Mouse (Mus musculus): ENCODE measurements around the gene Fibcd1. TPM values are rescaled to one million over a fixed set of nuclear protein-coding genes. Genes with fewer than 3 reads are reported as not detected.

The Fibcd1 gene
- polyA plus RNA-seq, 1 experiment: 0.20 TPM

- H3K27ac ChIP-seq (ENCODE audit: insufficient read depth, low read length): no peak overlapping the region
- H3K27me3 ChIP-seq (ENCODE audit: control insufficient read depth, insufficient read depth, low read length): peaks cover 24% of the 10 kb centered on the region
- H3K4me1 ChIP-seq (ENCODE audit: control insufficient read depth, insufficient read depth, insufficient read length): peaks cover 9% of the 10 kb centered on the region; the same call in 1 of the 2 replicates
- no peak for DNase-seq (ENCODE audit: low read depth in 1 of 2, low spot score in 2 of 2)
- TF ChIP-seq POLR2A (IDR thresholded peaks at IDR 0.05; ENCODE audit: low read depth, low read length): no peak
- TF ChIP-seq CTCF (IDR thresholded peaks at IDR 0.05; ENCODE audit: extremely low read depth, insufficient read depth, insufficient read length, insufficient replicate concordance): no peak
- peak overlapping the region; percentile 5; the same call in 1 of the 2 replicates for H3K4me3 ChIP-seq (ENCODE audit: extremely low read depth, insufficient read depth, insufficient read length)
- no peaks in the 10 kb centered on the region for H3K36me3 ChIP-seq (ENCODE audit: control insufficient read depth, insufficient read depth, low read length)
- 6% methylated on average over 34 of the region's 35 CpGs for WGBS
Measured at GRCm38 (mm10) chr2:31846692-31847660, 1.2 kb upstream of the Fibcd1 start.

- Histone ChIP-seq H3K27ac (ENCODE audit: insufficient read depth, low read length) (no peak overlapping the region), H3K36me3 (ENCODE audit: control insufficient read depth, insufficient read depth, low read length) (no peaks in the 10 kb centered on the region), H3K4me1 (ENCODE audit: control insufficient read depth, insufficient read depth, insufficient read length) (peaks cover 9% of the 10 kb centered on the region; the same call in 1 of the 2 replicates), H3K4me3 (ENCODE audit: extremely low read depth, insufficient read depth, insufficient read length) (peak overlapping the region; percentile 33; the same call in 1 of the 2 replicates), H3K27me3 (ENCODE audit: control insufficient read depth, insufficient read depth, low read length) (peaks cover 24% of the 10 kb centered on the region)
- 3% methylated on average over 26 of the region's 26 CpGs for WGBS
- TF ChIP-seq POLR2A (IDR thresholded peaks at IDR 0.05; ENCODE audit: low read depth, low read length) (no peak), CTCF (IDR thresholded peaks at IDR 0.05; ENCODE audit: extremely low read depth, insufficient read depth, insufficient read length, insufficient replicate concordance) (no peak)
- DNase-seq (ENCODE audit: low read depth in 1 of 2, low spot score in 2 of 2): no peak
Measured at GRCm38 (mm10) chr2:31845512-31845895, 301 bp downstream of the Fibcd1 start.

- Histone ChIP-seq H3K27me3 (ENCODE audit: control insufficient read depth, insufficient read depth, low read length) (peaks cover 24% of the 10 kb centered on the region), H3K27ac (ENCODE audit: insufficient read depth, low read length) (no peak overlapping the region), H3K4me1 (ENCODE audit: control insufficient read depth, insufficient read depth, insufficient read length) (peaks cover 9% of the 10 kb centered on the region; the same call in 1 of the 2 replicates), H3K4me3 (ENCODE audit: extremely low read depth, insufficient read depth, insufficient read length) (no peak overlapping the region), H3K36me3 (ENCODE audit: control insufficient read depth, insufficient read depth, low read length) (no peaks in the 10 kb centered on the region)
- 16% methylated on average over 10 of the region's 10 CpGs for WGBS
- DNase-seq (ENCODE audit: low read depth in 1 of 2, low spot score in 2 of 2): no peak
- TF ChIP-seq POLR2A (IDR thresholded peaks at IDR 0.05; ENCODE audit: low read depth, low read length): no peak
- TF ChIP-seq CTCF (IDR thresholded peaks at IDR 0.05; ENCODE audit: extremely low read depth, insufficient read depth, insufficient read length, insufficient replicate concordance): no peak
Measured at GRCm38 (mm10) chr2:31844729-31845136, 1.1 kb downstream of the Fibcd1 start.

- no peaks in the 10 kb centered on the region for H3K36me3 ChIP-seq (ENCODE audit: control insufficient read depth, insufficient read depth, low read length)
- no peaks in the 10 kb centered on the region for H3K4me1 ChIP-seq (ENCODE audit: control insufficient read depth, insufficient read depth, insufficient read length)
- H3K4me3 ChIP-seq (ENCODE audit: extremely low read depth, insufficient read depth, insufficient read length): no peak overlapping the region
- DNase-seq (ENCODE audit: low read depth in 1 of 2, low spot score in 2 of 2): no peak
- TF ChIP-seq CTCF (IDR thresholded peaks at IDR 0.05; ENCODE audit: extremely low read depth, insufficient read depth, insufficient read length, insufficient replicate concordance) (no peak), POLR2A (IDR thresholded peaks at IDR 0.05; ENCODE audit: low read depth, low read length) (no peak)
- H3K27ac ChIP-seq (ENCODE audit: insufficient read depth, low read length): no peak overlapping the region
- H3K27me3 ChIP-seq (ENCODE audit: control insufficient read depth, insufficient read depth, low read length): no peaks in the 10 kb centered on the region; the same call in 1 of the 2 replicates
- 71% methylated on average over 1 of the region's 1 CpGs for WGBS
Measured at GRCm38 (mm10) chr2:31838868-31839267, 6.9 kb downstream of the Fibcd1 start.

- Histone ChIP-seq H3K27ac (ENCODE audit: insufficient read depth, low read length) (no peak overlapping the region), H3K4me1 (ENCODE audit: control insufficient read depth, insufficient read depth, insufficient read length) (no peaks in the 10 kb centered on the region), H3K36me3 (ENCODE audit: control insufficient read depth, insufficient read depth, low read length) (no peaks in the 10 kb centered on the region), H3K27me3 (ENCODE audit: control insufficient read depth, insufficient read depth, low read length) (no peaks in the 10 kb centered on the region; the same call in 1 of the 2 replicates), H3K4me3 (ENCODE audit: extremely low read depth, insufficient read depth, insufficient read length) (no peak overlapping the region)
- 48% methylated on average over 6 of the region's 6 CpGs for WGBS
- TF ChIP-seq POLR2A (IDR thresholded peaks at IDR 0.05; ENCODE audit: low read depth, low read length): no peak
- TF ChIP-seq CTCF (IDR thresholded peaks at IDR 0.05; ENCODE audit: extremely low read depth, insufficient read depth, insufficient read length, insufficient replicate concordance): no peak
- no peak for DNase-seq (ENCODE audit: low read depth in 1 of 2, low spot score in 2 of 2)
Measured at GRCm38 (mm10) chr2:31836985-31837384, 8.8 kb downstream of the Fibcd1 start.

GRCm38 (mm10) chr2:31836091-31836490 is 9.7 kb downstream of the Fibcd1 start:
- H3K27me3 ChIP-seq (ENCODE audit: control insufficient read depth, insufficient read depth, low read length): no peaks in the 10 kb centered on the region
- no peaks in the 10 kb centered on the region for H3K36me3 ChIP-seq (ENCODE audit: control insufficient read depth, insufficient read depth, low read length)
- no peak for DNase-seq (ENCODE audit: low read depth in 1 of 2, low spot score in 2 of 2)
- no peaks in the 10 kb centered on the region for H3K4me1 ChIP-seq (ENCODE audit: control insufficient read depth, insufficient read depth, insufficient read length)
- no peak for TF ChIP-seq POLR2A (IDR thresholded peaks at IDR 0.05; ENCODE audit: low read depth, low read length)
- no peak for TF ChIP-seq CTCF (IDR thresholded peaks at IDR 0.05; ENCODE audit: extremely low read depth, insufficient read depth, insufficient read length, insufficient replicate concordance)
- no peak overlapping the region for H3K4me3 ChIP-seq (ENCODE audit: extremely low read depth, insufficient read depth, insufficient read length)
- no peak overlapping the region for H3K27ac ChIP-seq (ENCODE audit: insufficient read depth, low read length)
- 87% methylated on average over 10 of the region's 10 CpGs for WGBS

All from spleen, adult 2 months (tissue).